Mouse (Mus musculus): Measurements from ENCODE around the gene Nfia. TPM values are rescaled to one million over a fixed set of nuclear protein-coding genes. Genes with fewer than 3 reads are reported as not detected.

Gene Nfia
- polyA plus RNA-seq, 1 experiment from 2014 or later = 23.5 TPM

DNA sequence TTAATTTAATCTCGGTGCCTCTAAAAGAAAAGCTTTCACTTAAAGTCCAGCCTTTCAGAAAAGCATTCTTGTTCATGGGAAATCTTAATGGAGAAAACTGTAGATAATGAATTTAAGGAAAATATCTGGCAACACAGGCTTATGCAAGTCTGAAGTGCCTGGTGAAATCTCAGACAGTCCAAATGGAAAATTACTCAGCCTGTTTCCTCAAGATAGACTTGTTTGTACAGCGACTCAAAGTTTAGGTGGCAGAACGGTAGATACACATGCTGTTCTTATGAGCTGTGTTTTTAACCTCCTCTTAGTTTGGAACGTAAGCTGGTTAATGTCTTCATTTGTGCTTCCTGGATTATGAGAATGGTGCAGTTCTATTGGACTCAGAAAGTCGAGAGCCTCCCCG lies 201.5 kb downstream of the Nfia start:
- no peak overlapping the region for H3K27ac ChIP-seq (replicated peaks; ENCODE audit: low read depth, low read length)
- no peak overlapping the region for H3K9ac ChIP-seq (replicated peaks; ENCODE audit: low read length)
- H3K4me3 ChIP-seq (ENCODE audit: low read depth, low read length) = no peak overlapping the region
- H3K27me3 ChIP-seq (ENCODE audit: control insufficient read depth, insufficient read depth, low read length) = no peaks in the 10 kb centered on the region
- H3K36me3 ChIP-seq (replicated peaks; ENCODE audit: control insufficient read depth, insufficient read depth, low read depth, low read length) = no peaks in the 10 kb centered on the region
- no peaks in the 10 kb centered on the region for H3K9me3 ChIP-seq (replicated peaks; ENCODE audit: control insufficient read depth, low read length)
- H3K4me1 ChIP-seq (ENCODE audit: control insufficient read depth, insufficient read depth, low read length) = no peaks in the 10 kb centered on the region
- 85% methylated on average over 6 of the region's 6 CpGs for WGBS
- ATAC-seq (replicated peaks; ENCODE audit: insufficient number of reproducible peaks, low FRiP score, low TSS enrichment, low read depth) (no peak), DNase-seq (ENCODE audit: low spot score) (no peak)
- H3K4me2 ChIP-seq (ENCODE audit: low read depth, low read length) = no peak overlapping the region

DNA sequence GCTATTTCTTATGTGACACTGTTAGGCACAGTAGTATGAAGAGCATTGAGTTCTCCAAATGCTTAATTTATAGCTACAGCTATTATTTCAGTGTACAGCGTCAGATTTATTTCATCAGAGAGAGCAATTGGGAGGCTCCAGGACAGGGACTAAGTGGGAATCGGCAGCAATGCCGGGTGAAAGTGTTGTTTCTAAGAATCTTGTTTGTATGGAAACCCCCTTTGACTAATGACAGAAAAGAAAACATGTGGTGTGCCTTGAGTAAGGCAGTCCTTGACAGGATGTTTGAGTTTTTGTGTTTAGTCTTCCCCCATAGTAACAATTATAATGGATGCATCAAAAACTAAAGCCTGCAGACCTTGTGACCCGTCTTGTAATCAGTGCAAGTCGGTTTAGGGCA lies 204.4 kb downstream of the Nfia start:
- ATAC-seq (replicated peaks; ENCODE audit: insufficient number of reproducible peaks, low FRiP score, low TSS enrichment, low read depth) (no peak), DNase-seq (ENCODE audit: low spot score) (no peak)
- H3K4me1 ChIP-seq (ENCODE audit: control insufficient read depth, insufficient read depth, low read length) = no peaks in the 10 kb centered on the region
- 60% methylated on average over 5 of the region's 5 CpGs for WGBS
- no peak overlapping the region for H3K9ac ChIP-seq (replicated peaks; ENCODE audit: low read length)
- H3K9me3 ChIP-seq (replicated peaks; ENCODE audit: control insufficient read depth, low read length) = no peaks in the 10 kb centered on the region
- H3K36me3 ChIP-seq (replicated peaks; ENCODE audit: control insufficient read depth, insufficient read depth, low read depth, low read length) = no peaks in the 10 kb centered on the region
- no peaks in the 10 kb centered on the region for H3K27me3 ChIP-seq (ENCODE audit: control insufficient read depth, insufficient read depth, low read length)
- no peak overlapping the region for H3K27ac ChIP-seq (replicated peaks; ENCODE audit: low read depth, low read length)
- no peak overlapping the region for H3K4me2 ChIP-seq (ENCODE audit: low read depth, low read length)
- no peak overlapping the region for H3K4me3 ChIP-seq (ENCODE audit: low read depth, low read length)

- ATAC-seq (replicated peaks; ENCODE audit: insufficient number of reproducible peaks, low FRiP score, low TSS enrichment, low read depth) = no peak
- WGBS = 86% methylated on average over 2 of the region's 2 CpGs
Observed at GRCm38 (mm10) chr4:97984361-97984760, 211.8 kb downstream of the Nfia start.

GRCm38 (mm10) chr4:97986056-97986734 lies 213.7 kb downstream of the Nfia start:
- no peaks in the 10 kb centered on the region for H3K4me1 ChIP-seq (ENCODE audit: control insufficient read depth, insufficient read depth, low read length)
- no peak overlapping the region for H3K9ac ChIP-seq (replicated peaks; ENCODE audit: low read length)
- H3K4me2 ChIP-seq (ENCODE audit: low read depth, low read length) = no peak overlapping the region
- no peaks in the 10 kb centered on the region for H3K27me3 ChIP-seq (ENCODE audit: control insufficient read depth, insufficient read depth, low read length)
- ATAC-seq (replicated peaks; ENCODE audit: insufficient number of reproducible peaks, low FRiP score, low TSS enrichment, low read depth) (no peak), DNase-seq (ENCODE audit: low spot score) (no peak)
- H3K27ac ChIP-seq (replicated peaks; ENCODE audit: low read depth, low read length) = no peak overlapping the region
- no peaks in the 10 kb centered on the region for H3K36me3 ChIP-seq (replicated peaks; ENCODE audit: control insufficient read depth, insufficient read depth, low read depth, low read length)
- 97% methylated on average over 1 of the region's 1 CpGs for WGBS
- H3K4me3 ChIP-seq (ENCODE audit: low read depth, low read length) = no peak overlapping the region
- no peaks in the 10 kb centered on the region for H3K9me3 ChIP-seq (replicated peaks; ENCODE audit: control insufficient read depth, low read length)

More at GRCm38 (mm10) chr4:97984361-97984760, 211.8 kb downstream of the Nfia start:
- no peaks in the 10 kb centered on the region for H3K9me3 ChIP-seq (replicated peaks; ENCODE audit: control insufficient read depth, low read length)
- H3K4me3 ChIP-seq (ENCODE audit: low read depth, low read length) = no peak overlapping the region
- DNase-seq (ENCODE audit: low spot score) = no peak
- no peak overlapping the region for H3K27ac ChIP-seq (replicated peaks; ENCODE audit: low read depth, low read length)
- no peaks in the 10 kb centered on the region for H3K27me3 ChIP-seq (ENCODE audit: control insufficient read depth, insufficient read depth, low read length)
- no peak overlapping the region for H3K9ac ChIP-seq (replicated peaks; ENCODE audit: low read length)
- no peaks in the 10 kb centered on the region for H3K4me1 ChIP-seq (ENCODE audit: control insufficient read depth, insufficient read depth, low read length)
- H3K4me2 ChIP-seq (ENCODE audit: low read depth, low read length) = no peak overlapping the region
- no peaks in the 10 kb centered on the region for H3K36me3 ChIP-seq (replicated peaks; ENCODE audit: control insufficient read depth, insufficient read depth, low read depth, low read length)

GRCm38 (mm10) chr4:97986735-97987075 lies 214.2 kb downstream of the Nfia start:
- no peaks in the 10 kb centered on the region for H3K4me1 ChIP-seq (ENCODE audit: control insufficient read depth, insufficient read depth, low read length)
- no peak for ATAC-seq (replicated peaks; ENCODE audit: insufficient number of reproducible peaks, low FRiP score, low TSS enrichment, low read depth)
- H3K9ac ChIP-seq (replicated peaks; ENCODE audit: low read length) = no peak overlapping the region
- no peak overlapping the region for H3K4me2 ChIP-seq (ENCODE audit: low read depth, low read length)
- 80% methylated on average over 4 of the region's 4 CpGs for WGBS
- no peaks in the 10 kb centered on the region for H3K36me3 ChIP-seq (replicated peaks; ENCODE audit: control insufficient read depth, insufficient read depth, low read depth, low read length)
- H3K27me3 ChIP-seq (ENCODE audit: control insufficient read depth, insufficient read depth, low read length) = no peaks in the 10 kb centered on the region
- no peak overlapping the region for H3K4me3 ChIP-seq (ENCODE audit: low read depth, low read length)
- H3K9me3 ChIP-seq (replicated peaks; ENCODE audit: control insufficient read depth, low read length) = no peaks in the 10 kb centered on the region
- no peak overlapping the region for H3K27ac ChIP-seq (replicated peaks; ENCODE audit: low read depth, low read length)
- DNase-seq (ENCODE audit: low spot score) = no peak

DNA sequence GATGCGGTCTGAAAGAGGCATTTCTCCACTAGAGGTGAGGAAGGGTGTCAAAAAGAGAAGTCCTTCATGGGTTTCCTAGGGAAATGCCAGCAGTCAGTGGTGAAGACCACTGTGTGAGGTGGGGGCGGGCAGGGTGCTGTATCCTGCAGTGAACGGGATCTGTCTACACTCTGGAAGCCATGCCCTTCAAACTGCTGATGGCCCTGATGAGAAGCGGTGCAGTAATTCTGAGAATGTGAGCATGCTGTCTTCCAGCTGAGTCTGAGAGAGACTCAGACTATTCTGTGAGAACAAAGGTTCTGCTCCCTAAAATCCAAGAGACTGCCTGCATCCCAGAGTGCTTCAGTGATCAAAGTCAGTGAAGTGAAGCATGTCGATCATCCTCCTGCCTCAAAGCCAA lies 216.2 kb downstream of the Nfia start:
- no peak for ATAC-seq (replicated peaks; ENCODE audit: insufficient number of reproducible peaks, low FRiP score, low TSS enrichment, low read depth)
- Histone ChIP-seq H3K4me1 (ENCODE audit: control insufficient read depth, insufficient read depth, low read length) (no peaks in the 10 kb centered on the region), H3K9me3 (replicated peaks; ENCODE audit: control insufficient read depth, low read length) (no peaks in the 10 kb centered on the region), H3K27me3 (ENCODE audit: control insufficient read depth, insufficient read depth, low read length) (no peaks in the 10 kb centered on the region), H3K4me3 (ENCODE audit: low read depth, low read length) (no peak overlapping the region), H3K36me3 (replicated peaks; ENCODE audit: control insufficient read depth, insufficient read depth, low read depth, low read length) (no peaks in the 10 kb centered on the region), H3K27ac (replicated peaks; ENCODE audit: low read depth, low read length) (no peak overlapping the region), H3K4me2 (ENCODE audit: low read depth, low read length) (no peak overlapping the region), H3K9ac (replicated peaks; ENCODE audit: low read length) (no peak overlapping the region)
- DNase-seq (ENCODE audit: low spot score) = no peak
- 48% methylated on average over 5 of the region's 5 CpGs for WGBS

DNA sequence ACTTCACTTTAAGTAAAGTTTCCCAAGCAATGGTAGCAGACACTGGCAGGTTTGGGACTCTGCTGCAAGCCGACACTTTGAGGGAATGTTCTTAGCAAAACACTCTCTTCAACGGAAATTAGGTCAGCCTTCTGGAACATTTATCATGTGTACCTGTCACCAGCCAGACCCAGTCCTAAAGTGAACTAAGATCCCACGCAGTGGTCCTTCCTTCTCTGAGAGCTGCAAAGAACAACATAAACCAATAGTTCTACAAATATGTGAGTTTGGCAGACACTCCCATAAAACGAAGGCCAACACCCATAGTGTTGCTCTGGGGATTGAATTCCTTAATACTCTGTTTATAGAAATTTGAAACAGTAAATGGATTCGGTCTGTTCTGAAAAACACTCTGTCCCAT lies 217.9 kb downstream of the Nfia start:
- no peak for ATAC-seq (replicated peaks; ENCODE audit: insufficient number of reproducible peaks, low FRiP score, low TSS enrichment, low read depth)
- H3K4me1 ChIP-seq (ENCODE audit: control insufficient read depth, insufficient read depth, low read length) = no peaks in the 10 kb centered on the region
- no peak overlapping the region for H3K9ac ChIP-seq (replicated peaks; ENCODE audit: low read length)
- no peak overlapping the region for H3K27ac ChIP-seq (replicated peaks; ENCODE audit: low read depth, low read length)
- DNase-seq (ENCODE audit: low spot score) = no peak
- no peaks in the 10 kb centered on the region for H3K9me3 ChIP-seq (replicated peaks; ENCODE audit: control insufficient read depth, low read length)
- H3K27me3 ChIP-seq (ENCODE audit: control insufficient read depth, insufficient read depth, low read length) = no peaks in the 10 kb centered on the region
- H3K36me3 ChIP-seq (replicated peaks; ENCODE audit: control insufficient read depth, insufficient read depth, low read depth, low read length) = no peaks in the 10 kb centered on the region
- H3K4me2 ChIP-seq (ENCODE audit: low read depth, low read length) = no peak overlapping the region
- WGBS = 65% methylated on average over 5 of the region's 5 CpGs
- no peak overlapping the region for H3K4me3 ChIP-seq (ENCODE audit: low read depth, low read length)

GRCm38 (mm10) chr4:97991395-97991794 lies 218.9 kb downstream of the Nfia start:
- no peak for ATAC-seq (replicated peaks; ENCODE audit: insufficient number of reproducible peaks, low FRiP score, low TSS enrichment, low read depth)
- H3K27me3 ChIP-seq (ENCODE audit: control insufficient read depth, insufficient read depth, low read length) = no peaks in the 10 kb centered on the region

More at GRCm38 (mm10) chr4:97991395-97991794, 218.9 kb downstream of the Nfia start:
- Histone ChIP-seq H3K9me3 (replicated peaks; ENCODE audit: control insufficient read depth, low read length) (no peaks in the 10 kb centered on the region), H3K4me2 (ENCODE audit: low read depth, low read length) (no peak overlapping the region), H3K27ac (replicated peaks; ENCODE audit: low read depth, low read length) (no peak overlapping the region), H3K4me3 (ENCODE audit: low read depth, low read length) (no peak overlapping the region), H3K9ac (replicated peaks; ENCODE audit: low read length) (no peak overlapping the region), H3K4me1 (ENCODE audit: control insufficient read depth, insufficient read depth, low read length) (no peaks in the 10 kb centered on the region), H3K36me3 (replicated peaks; ENCODE audit: control insufficient read depth, insufficient read depth, low read depth, low read length) (no peaks in the 10 kb centered on the region)
- 88% methylated on average over 11 of the region's 11 CpGs for WGBS
- no peak for DNase-seq (ENCODE audit: low spot score)
